Mouse (Mus musculus): ENCODE results near the gene Tenm2. TPM values are rescaled to one million over a fixed set of nuclear protein-coding genes. Genes with fewer than 3 reads are reported as not detected.
A peak's percentile ranks its signal among the peaks of the same experiment; 100 is the strongest.

The Tenm2 gene
- total RNA-seq, 2 experiments from 2014 or later: 0.42 to 2.3 TPM

DNA sequence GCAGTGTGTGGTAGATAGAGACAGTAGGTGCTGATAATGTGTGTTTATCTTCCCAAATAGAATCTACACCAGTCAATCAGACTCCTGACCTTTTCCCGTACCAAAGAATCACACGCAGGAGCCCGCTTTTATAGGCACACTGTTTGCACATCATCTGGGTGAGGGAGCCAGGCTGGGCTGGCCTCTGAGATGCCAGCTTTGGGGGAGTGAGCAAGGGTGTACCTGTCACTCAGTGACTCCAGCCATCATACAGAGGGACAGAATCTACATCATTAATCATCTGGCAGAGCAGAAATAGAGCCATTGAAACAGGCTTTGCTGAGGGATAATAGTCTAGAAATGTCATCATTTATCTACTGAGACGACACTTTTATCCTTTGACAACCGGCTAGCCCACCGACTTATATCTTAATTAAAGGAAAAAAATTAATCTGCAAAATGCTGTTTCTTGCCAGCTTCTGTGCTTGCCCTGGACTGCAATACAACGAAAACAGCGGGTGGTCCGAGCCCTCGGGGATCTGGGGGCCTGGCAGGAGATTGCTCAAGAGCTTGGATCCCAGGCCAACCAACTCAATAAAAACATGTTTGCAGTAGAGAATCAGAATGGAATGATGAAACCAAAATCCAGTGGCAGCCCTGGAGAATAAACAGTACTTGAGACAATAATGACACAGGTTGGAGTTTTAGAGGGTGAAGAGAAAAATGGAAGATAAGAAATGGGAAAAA is 1195.1 kb downstream of the Tenm2 start:
- DNase-seq: no peak

DNA sequence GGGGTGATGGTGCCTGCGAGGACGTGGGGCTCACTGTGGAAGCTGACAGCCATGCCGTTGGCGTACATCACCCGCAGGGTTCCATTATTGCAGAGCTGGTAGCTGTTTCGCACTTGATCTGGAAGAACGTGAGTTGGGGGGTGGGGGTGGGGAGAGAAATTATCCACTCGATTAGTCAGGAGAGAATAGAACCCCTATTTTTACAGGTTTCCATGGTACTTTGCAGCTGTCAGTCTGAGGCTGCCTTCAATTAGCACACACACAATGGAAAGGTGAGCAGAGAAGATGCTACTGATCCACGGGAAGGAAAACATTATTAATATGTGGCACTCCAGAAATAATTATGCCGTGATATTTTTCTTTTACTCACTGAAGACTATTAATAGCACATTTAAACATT is 1195.9 kb downstream of the Tenm2 start:
- DNase-seq: no peak

DNA sequence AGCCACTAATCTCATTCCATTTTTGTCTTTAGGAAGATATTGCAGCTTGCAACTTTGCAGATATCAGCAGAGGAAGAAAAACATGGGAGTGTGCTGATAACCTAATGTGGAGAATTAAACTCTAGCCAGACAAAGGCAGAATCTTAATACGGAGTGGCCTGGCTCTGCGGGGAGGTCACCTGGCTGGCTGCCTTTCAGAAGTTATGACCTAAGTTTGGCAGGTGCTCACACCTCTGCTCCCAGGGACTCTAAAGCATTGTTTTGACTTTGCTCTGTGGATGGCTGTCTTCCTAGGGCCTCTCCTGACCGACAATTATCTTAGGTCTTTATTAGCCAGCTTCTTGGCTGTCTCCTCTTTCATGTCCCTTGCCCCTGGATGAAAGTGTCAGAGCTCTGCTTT is 1197.4 kb downstream of the Tenm2 start:
- DNase-seq: no peak

DNA sequence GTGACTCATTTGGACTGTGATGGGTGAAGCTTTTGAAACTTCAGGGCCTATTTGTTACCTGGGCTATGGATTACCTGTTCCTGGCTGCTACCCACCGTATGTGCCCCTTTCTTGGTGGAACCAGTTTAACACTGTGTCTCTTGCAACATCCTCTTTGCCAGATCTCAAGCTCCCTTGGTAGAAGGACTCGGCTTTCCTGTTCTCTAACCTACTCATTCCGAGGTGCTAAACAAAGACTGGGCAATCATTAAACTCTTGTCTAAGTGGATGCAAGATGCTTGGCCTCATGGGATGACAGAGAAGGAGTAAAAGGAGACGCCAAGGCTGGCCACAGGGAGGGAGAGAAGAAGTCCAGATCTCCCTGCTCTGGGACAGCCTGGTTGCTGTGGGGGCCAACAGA is 1198.5 kb downstream of the Tenm2 start:
- no peak for DNase-seq

DNA sequence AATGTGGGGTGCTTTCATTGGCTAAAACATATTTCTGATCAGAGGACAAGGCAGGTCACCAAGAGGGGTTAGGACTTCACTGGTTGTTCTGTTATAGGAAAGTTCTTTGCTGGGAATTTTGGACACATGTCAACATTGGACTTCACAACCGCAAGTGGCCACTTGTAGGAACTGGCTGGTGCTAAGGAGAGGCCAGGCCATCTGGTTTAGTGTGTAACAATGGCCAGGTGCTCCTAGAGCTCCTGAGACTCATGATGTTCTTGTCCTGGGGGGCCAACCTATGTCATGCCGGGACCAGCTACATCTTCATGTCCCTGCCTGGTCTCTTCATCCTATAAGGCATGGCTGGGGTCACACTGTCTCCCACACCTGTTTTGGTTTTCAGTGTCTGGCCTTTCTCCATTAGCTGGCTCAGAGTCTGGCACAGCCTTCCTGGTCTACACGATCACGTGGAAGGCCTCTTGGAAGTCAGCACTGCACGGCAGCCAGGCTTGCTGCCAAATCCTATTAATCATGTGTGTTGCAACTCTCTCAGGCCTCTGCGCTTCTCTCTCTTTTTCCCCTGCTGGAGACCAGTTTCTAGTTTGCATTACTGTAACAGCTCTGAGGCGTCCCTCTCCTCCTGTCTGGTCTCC is 1199.6 kb downstream of the Tenm2 start:
- DNase-seq: peak; percentile 95

DNA sequence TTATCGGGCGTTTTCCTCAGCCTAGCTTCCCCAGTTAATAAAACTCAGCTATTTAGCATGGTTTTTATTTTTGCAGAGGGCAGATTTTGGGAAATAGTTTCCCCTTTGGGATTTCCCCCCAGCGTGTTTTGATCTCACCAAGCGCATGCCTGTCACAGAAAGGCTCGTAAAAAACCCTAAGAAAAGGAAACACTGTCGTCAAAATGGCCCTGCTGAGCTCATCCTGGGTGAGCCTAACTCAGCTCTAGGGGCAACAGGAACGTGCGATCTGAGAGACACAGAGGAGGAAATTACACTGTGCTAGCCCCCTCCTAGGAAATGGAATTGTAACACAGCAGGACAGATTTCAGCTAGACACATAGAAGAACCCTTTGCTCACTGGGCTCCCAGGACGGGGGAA is 1204.0 kb downstream of the Tenm2 start:
- DNase-seq: no peak

DNA sequence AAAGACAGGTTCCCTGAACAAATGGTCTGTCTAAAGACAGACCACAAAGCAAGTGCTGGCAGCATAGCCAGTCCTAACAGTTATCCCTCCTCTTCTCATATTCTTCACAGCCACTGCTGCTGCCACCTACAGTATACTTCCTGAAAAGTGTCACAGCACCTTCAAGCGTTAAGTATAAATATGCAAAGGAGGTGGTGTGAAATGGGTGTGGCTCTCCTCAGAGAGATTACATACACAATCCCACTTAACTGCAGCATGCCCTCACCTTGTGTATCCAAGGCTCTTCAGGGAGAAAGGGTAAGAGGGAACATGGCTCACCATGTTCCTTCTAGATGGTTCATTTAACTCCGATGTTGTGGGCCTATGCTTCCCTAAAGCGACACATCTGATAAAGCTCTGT is 1215.8 kb downstream of the Tenm2 start:
- DNase-seq: no peak

DNA sequence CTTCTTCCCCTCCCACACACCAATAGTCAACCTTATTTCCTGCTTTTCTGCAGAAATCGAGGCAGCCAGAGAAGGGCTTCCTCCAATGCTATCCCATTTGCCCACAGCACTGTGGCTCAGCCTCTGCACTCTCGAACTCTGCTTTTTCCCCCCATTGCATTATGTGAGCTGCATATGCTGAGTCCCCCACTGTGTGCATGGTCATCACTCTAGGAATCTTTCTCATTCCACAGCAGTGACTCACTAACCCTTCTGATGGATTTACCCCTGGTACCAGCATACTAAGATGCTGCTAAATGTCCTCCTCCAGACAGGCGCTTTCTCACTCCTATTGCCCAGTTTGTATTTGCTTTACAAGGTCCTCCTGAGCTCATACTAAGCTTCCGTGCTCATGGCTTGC is 1222.6 kb downstream of the Tenm2 start:
- no peak for DNase-seq

DNA sequence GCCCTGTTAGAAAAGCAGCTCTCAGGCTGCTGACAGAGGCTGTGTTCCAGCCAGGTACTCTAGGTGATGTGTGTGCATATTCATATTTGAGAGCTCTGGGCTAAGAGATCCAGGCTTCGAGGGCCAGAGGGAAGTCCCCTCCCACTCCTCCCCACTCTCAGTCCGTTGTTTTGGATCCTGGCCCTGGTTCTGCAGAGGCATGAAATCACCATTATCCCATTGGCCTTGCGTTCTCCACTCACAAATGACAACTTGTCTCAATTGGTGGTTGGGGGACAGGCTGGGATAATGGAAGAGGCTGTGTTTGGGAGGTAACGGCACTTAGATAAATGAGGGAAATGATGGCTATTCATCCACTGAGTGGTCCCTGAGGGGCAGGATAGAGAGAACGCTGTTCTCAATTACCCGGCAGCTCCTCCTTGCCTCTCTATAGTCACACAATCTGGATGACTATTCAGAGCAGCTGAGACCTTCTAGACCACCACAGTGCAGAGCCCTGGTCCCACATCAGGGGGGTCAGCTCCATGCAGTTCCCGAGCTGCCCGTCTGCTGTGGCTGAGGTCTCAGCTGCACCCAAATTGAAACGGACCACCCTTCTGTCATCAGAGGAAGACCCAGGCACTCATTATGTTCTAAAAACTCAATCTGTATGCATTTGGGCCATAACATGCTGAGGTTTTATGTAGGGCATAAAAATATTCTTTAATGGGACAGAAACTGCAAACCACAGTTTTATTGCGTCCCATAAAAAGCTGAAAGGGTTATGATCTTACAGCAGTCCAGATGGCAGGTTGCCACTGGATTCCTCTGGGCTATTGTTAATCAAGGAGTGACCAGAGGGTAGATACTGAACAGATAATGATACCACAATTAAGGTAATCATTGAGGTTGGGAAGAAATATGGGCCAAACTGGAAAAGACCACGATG is 1226.2 kb downstream of the Tenm2 start:
- no peak for DNase-seq

DNA sequence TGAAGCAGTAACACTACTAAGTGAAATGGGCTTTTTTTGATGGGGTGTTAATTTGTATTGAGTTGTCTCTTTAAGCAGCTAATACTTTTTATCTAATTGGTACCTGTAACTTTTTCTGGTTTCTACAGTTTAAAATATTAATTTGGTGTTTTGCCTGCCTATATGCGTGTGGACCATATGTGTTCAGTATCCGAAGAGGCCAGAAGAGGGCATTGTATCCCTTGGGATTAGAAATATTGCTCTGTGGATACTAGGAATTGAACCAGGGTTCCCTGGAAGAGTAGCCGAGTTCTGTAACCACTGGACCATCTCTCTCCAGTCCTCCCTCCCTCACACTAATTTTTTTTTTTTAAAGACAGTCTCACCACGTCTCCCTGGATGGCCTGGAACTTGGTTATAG is 1232.9 kb downstream of the Tenm2 start:
- no peak for DNase-seq

DNA sequence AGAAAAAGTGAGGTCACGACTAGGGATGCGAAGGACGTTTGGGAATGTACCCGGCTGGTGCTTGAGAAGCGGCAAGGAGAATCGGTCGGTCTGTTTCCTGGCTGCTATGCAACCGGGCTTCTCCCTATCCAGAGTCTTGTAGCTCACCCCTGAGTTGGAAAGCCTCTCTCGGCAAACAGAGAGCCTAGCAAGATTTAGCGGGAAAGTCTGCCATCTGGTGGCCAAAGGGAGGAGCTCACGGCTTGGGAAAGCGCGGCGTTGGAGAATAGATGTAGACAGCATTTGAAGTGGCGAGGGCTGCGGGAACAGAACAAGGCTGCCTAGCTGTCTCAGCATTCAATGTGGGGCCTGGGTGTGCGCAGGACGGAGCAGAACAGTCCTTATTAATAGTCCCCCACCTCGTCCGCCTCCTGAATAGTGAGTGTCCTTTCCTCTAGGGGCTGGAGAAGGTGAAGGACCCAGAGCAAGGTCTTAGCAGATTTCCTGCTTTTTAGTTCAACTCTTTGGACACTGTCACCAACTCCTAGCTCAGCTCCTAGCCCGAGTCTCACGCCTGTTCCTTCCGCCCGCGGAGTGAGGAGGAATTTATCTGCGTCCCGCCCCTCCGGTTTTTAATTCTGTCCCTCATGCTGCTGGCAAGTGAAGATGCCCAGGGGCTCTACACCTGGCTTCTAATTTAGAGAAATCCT is 1234.3 kb downstream of the Tenm2 start:
- DNase-seq: peak; percentile 93

DNA sequence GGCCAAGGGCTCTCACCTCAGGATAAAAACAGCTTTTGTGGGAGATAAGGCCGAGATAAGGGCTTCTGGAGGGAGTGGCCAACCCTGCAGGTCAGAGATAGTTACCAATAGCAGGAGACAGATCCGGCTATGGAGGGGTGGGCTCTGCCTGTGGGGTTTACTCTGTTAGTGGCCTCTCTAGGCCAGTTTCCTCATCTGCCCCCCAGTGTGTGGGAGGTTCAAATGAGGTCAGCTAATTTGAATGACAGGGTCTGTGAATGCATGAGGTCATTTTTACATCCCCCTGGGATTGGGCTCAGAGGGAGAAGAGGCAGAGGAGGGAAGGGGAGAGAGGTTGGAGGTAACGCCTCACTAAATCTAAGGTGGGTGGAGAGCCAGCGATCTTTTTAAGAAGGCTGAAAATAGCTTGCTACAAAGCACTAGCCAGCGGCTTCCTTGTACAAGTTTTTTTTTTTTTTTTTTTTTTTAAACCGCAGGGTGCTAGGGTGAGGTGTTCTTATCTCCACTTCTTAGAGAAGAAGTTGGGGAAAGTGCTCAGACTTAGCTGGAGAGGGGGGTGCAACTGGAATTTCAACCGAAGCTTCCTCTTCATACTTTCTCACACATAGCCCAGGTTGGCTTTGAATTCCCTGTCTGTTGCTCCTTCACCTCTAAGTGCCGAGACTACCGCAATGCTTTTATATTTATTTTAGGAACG is 1235.0 kb downstream of the Tenm2 start:
- no peak for DNase-seq

DNA sequence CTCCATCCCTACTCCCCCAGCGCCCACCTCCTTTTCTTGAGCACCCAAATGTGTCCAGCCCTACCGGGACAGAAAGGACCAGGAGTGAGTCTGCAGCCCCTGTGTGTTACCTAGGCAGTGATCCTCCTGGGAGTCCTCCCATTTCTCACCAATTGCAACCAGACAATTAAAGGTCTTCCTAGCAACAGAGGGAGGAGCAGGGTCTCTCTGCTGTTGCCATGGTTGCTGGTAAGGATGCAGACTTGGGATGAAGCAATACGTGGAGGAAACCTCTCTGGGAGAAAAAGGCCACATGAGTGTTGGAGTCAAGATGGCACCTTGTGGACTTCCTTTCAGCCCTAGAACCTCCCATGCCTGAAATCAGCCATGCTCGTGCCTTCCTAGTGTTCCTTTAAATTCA is 1235.7 kb downstream of the Tenm2 start:
- no peak for DNase-seq

DNA sequence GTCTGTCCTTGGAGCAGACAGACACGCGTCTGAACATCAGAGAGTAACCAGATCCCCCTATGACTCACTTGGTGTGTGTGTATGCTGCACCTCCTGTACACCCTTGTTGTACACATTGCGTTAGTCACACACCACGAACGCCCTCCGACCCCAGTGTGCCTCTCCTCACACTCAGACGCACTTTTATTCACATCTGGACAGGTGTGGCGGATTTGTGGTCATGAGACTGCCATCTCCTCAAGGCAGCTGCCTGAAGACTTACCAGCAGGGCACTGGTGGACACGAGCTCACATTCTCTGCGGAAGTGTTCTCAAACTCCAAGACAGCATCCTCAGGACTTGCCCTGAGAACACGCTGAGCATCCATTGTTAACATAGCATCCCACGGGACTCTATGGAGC is 1237.7 kb downstream of the Tenm2 start:
- no peak for DNase-seq

DNA sequence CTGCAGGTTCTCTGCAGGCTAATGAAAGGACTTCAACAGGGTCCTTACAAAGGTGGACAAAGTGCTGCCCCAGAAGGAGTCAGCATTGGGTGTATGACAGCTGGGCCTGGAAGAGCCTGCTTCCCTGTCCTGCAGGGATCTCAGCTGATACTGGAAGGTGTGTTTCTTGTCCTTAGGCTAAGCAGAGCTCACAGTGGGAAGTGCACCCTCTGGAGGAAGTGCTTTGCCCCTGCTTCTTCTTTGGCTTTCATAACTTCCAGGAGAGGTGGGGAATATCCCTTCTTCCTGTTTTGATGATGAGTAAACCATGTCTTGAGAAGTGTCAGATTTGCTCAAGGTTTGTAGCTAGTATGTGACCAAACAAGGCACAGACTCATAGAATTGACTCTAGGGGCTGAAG is 1240.5 kb downstream of the Tenm2 start:
- no peak for DNase-seq

DNA sequence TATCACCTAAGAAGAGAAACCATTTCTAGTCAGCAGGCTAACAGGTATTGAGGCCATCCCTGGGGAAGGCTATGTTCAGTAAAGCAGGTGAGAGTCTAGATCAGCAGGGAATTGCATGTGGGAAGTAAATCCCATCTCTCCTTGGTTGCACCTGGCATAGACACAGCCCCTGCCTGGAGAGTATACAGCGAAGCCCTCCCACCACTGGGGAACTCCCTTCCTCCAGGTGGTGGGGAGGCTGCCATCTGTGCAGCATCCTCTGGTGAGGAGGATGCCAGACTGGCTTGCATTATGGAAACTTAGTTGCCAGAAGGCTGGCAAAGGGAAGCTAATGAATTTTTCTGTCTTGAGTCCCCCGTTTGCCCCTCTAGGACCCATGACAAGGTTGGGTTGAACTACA is 1243.9 kb downstream of the Tenm2 start:
- no peak for DNase-seq

DNA sequence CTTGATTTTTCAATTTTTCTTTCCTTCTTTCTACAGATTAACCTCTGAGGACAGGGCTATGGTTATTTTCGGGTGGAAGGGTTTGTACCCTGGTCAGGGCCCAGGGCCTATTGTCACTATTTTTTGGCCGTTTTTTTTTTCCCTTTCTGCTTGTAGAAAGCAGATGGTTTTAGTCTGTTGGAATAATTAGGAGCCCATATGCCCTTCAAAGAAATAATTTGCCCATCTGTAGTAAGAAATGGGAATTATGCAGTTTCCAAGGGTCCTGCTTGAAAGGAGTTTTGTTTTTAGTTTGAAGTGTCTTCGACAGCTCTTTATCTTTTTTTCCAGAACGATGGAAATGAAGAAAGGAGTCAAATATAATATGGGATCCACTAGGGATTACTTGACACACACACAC is 1245.8 kb downstream of the Tenm2 start:
- DNase-seq: no peak

DNA sequence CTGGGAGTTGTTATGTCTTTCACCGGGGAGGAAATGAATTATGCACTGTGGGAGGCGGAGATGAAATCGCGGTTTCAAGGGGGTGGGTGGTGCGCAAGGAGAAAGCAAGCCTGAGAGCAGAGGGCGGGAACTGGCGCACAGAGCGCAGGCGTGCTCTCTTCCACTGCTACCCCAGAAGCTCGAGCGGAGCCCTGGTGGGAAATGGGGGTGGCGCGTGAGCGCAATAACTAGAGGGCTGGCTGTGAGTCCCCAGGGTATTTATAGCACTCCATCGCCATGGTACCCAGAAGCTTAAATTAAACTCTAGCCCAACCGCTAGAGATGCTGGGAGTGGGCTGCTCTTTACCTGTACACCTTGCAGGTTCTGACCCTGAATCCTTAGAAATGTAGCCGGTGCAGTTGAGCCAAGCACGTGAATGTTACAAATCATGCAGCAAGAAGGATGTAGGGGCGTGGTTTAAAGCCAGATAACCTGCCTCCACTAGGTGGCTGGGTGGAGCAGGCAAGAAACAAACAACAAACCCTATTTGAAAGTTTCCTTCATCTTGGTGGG is 1249.8 kb downstream of the Tenm2 start:
- peak; percentile 42 for DNase-seq

DNA sequence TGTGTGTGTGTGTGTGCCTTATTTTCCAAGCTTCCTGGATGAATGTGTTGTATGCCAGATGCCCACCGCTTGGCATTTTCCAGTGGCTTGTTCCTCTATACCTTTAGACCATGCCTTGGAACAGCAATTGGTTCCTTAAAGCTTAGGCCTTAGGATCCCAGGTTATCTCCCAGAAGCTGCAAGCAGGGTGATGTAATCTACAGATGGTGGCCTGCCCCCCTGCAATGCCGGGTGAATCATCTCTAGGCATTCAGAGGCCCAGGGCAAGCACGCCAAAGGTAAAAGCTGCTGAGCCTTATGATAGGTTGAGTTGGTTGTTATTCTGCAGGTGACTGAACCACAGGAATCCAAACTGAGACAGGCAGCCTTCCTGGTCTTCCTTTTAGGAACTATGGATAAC is 1253.0 kb downstream of the Tenm2 start:
- DNase-seq: no peak

DNA sequence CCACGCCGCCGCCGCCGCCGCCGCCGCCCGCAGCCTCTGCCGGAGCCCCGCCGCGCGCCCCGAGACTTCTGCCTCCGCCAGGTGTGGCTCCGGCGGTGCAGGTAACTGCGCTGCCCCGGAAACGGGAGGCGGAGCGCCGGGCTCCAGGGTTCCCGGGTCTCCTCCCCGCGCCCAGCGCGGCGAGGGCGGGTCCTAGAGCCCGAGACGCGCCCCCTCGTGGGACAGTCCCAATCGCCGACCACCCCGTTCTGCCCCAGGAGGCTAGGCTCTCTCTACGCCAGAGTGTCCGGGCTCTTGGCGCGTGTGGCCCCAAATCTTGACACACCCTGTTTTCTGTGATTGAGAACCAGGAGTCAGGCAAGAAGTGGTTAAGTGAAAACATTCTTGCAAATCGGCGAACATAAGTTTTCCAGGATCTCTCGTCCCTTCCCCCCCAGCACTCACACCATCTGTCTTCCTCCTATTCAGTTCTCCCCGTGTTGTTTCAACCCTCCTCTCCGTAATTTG is 1255.3 kb downstream of the Tenm2 start, which contains the start of gene Wwc1:
TSS of gene Wwc1 (minus strand) at position 117 of the 507 bp plus-strand sequence.
- DNase-seq: peak; percentile 78

DNA sequence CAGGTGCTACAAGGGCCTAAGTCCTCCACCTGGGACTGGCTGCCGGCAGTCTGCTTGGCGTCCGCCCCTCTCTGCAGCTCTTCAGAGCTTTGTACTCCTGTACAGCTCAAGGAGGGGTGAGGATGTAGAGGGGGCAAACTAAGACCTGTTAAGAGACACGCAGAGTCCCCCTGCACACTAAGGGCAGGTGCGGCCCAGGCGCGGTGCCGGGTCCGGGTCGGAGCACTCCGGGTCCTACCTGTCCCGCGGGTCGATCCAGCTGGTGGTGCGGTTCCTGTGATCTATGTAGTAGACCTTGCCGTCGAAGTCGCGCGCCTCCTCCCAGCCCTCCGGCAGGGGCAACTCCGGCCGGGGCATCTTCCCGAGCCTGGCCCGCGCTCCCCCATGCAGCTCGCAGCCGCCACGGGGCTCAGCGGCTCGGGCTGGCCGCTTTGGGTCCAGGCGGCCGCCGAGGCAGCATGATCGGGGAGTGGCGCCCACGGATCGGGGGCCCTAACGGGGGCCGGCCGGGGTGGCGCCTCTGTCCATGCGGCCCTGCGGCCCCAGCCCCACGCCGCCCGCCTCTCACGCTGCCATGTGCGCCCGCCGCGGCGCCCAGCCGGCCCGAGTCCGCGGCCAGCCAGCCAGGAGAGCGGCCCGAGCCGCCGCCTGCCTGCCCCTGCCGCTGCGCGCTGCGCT is 1255.9 kb downstream of the Tenm2 start:
- DNase-seq: peak; percentile 42
